Mouse (Mus musculus): ENCODE data around the gene Akap2.
"Not testable (repeated sequence)": the region's sequence is repeated elsewhere in the genome, so short reads cannot be mapped to it uniquely, and the experiment has no call there.

Gene Akap2

DNA sequence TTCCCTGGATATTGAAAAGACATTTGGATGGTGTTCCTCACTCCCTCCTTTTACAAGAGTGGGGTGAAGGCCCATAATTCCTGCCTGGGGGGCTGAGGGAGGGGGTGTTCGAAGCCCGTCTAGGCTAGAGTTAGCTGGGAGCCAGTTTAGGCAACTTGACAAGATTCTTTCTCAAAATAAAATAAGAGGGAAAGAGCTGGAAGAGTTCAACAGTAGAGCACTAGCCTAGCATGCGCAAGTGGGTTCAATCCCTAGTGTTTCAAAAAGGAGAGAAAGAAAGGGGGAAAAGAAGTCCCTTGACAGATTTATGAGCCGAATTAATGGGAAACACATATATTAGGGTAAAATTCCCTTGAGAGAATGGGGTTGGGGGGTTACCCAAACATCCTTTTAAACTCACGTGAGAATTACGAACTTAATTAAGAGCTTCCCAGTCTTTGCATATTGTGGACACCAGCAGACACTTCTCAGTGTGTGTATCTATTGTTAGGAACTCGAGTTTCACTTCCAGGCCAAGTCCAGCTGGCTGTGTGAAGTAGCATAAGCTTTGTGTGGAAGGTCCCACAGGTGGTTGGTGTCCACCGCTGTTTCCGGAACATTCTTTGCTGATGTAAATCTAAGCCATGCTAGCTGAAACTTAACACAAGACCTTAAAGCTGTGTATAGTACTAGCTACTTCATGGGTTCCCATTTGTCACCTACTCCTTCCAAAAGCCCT, 145.0 kb downstream of the Akap2 start:
- in situ Hi-C loops (cut with MboI, MseI): no loop called here

DNA sequence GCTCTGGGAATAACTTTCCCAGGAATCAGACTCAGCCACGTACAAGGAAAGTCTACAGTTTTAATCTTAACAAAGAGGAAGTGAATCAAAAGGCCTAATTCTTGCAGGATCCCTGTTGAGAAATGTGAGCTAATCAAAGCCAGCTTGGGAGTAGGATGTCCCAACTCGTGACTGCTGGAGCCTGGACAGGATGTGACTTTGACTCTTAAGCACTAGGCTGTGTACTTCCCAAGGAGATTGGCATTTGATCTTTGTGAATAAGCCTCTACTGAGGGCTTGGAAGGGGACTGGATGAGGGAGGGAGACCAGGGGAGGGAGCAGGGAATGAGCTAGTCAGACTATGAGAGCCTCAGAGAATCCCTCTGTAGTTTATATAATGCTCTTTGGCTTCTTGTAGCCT, 148.6 kb downstream of the Akap2 start:
- in situ Hi-C loops (cut with MboI, MseI): no loop called here

DNA sequence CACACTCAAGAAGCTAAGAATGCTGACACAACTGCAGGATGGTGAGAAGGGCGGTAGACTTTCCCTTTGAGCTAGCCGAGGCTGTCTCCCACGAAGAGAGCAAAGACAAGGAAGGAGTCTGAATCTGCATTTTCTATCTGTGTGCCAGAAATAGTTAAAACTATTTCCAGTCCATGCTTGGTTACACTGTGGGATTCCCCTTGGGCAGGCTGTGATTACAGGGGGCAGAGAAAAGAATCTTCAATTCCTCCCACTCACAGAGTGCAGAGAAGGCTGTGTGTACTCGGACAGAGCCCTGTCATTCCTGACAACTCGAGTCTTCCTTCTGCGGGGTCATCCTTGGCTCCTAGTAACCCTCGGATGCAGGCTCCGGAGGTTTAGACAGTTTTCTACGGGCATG, 149.5 kb downstream of the Akap2 start:
- in situ Hi-C loops (cut with MboI, MseI): no loop called here

DNA sequence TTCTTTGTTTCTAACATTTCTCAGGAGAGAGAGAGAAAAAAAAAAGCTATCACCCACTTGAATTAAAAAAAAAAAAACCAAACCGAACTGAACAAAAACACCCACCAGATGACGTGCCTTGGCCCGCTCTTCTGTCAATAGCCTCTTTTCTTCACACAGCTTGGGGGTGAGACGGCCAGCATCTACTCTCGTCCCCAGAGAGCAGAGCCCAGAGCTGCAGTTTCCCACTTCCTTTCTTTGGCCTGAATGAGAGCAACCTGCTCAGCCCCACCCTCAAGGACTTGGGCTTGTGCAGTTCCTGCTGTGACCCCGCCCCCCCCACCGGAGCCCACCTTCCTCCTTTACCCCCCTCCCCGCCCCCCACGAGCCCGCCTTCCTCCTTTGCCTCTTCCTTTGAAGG, 150.0 kb downstream of the Akap2 start:
- in situ Hi-C loops (cut with MboI, MseI): no loop called here

DNA sequence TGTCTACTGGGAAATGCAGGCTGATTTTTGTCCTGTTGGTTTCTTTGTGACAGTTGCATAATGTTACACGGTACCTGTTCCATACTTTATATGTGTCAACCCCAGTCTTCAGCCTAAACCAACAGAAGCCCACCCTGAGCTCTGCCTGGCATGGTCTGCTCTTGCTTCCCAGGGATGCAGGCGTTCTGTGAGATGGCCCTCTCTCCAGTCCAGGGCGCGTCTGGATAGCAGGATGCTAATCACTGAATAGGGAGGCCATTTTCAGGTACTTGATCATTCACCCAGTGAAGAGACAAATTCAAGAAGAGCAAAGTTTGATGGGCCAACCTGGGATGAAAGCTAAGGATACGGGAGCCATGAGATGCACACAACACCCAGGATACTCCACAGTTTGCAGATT, 161.7 kb downstream of the Akap2 start:
- in situ Hi-C loops (cut with MboI, MseI): no loop called here

DNA sequence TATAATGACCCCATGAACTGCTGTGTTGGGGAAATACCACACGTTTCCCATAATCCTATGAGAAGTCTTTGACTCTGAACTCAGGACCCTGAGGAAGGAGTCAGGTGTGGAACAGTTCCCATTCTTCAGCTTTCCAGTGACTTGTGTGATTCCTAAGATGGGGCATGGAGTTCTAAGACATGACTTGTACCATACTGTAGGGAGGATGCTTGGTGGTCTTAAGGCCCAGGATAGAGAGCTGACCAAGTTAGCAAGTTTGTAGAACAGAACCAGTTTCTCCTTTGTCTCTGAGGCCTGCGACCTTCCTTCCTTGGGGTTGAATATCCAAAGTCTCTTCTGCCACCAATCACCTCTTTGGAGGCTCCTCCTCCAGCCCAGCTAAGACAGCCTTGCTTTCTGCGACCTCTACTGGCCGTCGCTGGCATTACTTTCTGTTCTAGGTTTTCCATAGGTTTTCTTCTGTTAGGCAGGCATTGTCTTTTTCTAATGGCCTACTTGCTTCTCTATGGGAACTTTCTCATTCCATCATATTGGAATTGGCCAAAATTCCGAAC, 162.4 kb downstream of the Akap2 start:
- in situ Hi-C loops (cut with MboI, MseI): loop anchor here (5.0 kb wide), 1 partner anchor 208 kb away; no protein-coding TSS in a partner anchor

DNA sequence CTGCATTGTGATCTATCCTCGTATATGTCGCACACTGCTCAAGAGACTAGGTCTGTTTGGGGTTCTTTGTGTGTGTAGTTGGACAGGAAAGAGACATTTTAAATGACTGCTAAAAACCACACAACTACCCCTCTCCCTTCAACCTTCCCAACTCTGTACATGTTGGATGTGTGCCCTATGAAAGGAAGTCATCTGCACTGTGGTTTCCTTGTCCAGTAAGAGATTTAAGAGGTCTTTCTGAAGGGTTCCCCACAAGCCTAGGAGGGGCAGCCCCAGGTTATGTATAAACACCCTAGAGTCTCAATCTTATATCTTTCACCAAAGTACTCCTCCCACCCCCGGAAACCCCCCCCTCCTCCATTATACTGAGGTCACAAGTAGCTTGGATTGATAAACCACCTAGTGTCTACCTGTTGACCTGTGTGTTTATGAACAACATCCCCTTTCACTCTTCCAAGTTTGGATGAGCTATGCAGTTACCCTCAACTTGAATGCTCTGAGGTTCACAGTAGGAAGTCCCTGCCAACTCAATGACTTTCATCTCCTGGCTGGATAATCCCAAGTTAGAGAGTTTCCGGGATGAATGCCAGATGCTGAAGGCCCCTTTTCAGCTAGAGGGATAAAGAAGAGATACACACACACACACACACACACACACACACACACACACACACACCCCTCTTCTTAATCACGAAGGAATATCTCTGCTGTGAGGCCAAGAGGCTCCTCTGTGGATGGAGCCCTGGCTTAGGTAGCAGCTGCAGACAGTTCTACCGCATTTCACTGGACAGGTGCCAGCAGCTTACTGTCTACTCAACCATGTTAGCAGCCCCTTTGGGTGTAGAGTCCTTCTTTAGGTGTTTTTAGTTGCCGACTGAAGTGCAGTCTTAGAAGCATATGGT, 166.3 kb downstream of the Akap2 start:
- in situ Hi-C loops (cut with MboI, MseI): loop anchor here (5.0 kb wide), 1 partner anchor 211 kb away; no protein-coding TSS in a partner anchor

DNA sequence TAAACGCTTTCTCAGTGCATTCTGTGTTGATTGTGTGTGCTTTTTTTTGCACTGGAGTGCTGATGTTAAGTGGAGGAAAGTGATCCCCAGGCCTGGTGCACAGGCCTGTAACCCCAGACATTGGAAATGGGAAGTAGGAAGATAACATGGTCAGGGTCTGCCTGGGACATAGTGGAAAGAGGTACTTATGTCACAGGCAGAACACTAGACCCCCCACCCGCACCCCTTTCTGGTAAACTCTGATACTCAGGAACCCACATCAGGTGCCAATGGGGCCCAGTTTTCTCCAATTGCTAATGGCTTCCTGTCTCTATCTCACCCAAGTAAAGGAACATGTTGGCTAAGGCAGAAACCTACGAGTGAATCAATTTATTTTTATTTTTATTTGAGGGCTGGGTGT, 167.1 kb downstream of the Akap2 start:
- in situ Hi-C loops (cut with MboI, MseI): loop anchor here (5.0 kb wide), 1 partner anchor 212 kb away; no protein-coding TSS in a partner anchor

GRCm38 (mm10) chr4:57885186-57885585, 167.7 kb downstream of the Akap2 start:
- in situ Hi-C loops (cut with MboI, MseI): no loop called here

- in situ Hi-C loops (cut with MboI, MseI): no loop called here
Measured at GRCm38 (mm10) chr4:57886066-57886887, 168.8 kb downstream of the Akap2 start.

DNA sequence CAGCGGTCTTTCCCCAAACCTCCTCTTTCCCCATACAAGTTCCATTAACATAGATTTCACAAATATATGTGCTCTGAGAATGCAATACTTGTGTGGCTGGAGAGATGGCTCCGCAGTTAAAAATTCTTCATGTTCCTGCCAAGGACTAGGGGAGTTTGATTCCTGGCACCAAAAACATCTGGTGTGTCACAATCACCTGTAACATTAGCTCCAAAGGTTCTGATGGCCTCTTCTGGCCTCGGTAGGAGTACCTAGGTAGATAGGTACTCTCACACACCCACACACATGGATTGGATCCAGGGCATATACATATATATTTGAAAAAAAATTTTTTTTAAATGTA, 169.4 kb downstream of the Akap2 start:
- in situ Hi-C loops (cut with MboI, MseI): no loop called here

- in situ Hi-C loops (cut with MboI, MseI): no loop called here
Measured at GRCm38 (mm10) chr4:57888246-57888645, 170.8 kb downstream of the Akap2 start.

DNA sequence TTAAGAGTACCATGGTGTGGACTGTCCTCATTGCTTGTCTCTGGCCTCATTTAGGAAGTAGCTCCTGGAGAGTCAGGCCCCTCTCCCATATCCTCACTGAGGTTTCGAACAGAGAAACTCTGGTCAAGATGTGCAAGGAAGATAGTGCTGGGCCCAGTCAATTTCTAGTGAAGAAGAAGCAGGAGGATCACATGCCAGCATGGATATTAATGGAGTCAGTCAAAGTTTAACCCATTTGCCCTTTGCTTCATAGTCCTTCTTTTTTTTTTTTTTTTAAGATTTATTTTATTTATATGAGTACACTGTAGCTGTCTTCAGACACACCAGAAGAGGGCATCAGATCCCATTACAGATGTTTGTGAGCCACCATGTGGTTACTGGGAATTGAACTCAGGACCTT, 171.5 kb downstream of the Akap2 start:
- in situ Hi-C loops (cut with MboI, MseI): not testable (repeated sequence)

DNA sequence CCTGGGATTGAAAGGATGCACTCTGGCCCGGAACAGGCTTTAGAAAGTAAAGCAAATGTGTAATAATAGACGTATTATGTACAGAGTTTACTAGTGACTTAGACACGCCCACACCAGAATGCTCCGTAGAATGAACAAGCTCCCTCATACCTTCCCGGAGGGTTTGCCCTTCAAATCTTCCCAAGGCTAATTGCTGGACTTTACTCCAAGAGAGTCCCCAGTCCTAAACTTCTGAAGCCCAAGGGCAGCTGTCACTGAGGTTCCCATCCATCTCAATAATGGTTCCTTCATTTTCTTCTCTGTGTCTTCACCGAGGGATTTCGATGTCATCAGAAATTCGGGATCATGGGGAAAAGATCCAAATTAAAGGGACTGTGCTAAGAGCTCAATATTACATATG, 172.3 kb downstream of the Akap2 start:
- in situ Hi-C loops (cut with MboI, MseI): no loop called here

DNA sequence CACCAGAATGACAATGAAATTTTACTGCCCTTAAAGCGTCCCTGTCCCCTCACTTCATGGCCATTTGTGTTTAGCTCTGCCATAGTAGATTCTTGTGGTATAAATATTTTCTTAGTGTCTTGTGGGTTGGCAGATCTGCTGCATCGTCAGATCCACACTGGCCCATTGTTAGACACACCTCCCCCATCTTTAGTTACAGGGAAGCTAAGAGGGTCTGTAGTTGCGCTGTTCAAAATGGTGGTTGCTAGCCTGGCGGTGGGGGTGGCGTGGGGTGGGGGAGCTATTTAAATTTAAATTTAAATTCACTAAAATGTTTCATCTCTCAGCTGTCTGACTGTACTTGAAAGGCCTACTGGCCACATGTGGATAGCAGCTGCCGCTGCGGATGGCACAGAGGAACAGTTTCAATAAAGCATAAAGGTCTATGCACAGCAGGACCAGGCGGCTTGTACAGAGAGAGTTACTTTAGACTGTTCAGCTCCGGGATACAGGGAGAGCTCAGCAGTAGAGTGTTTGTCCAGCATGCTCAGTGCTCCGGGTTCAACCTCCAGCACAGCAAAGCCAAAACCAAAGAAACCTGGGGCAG, 174.6 kb downstream of the Akap2 start:
- in situ Hi-C loops (cut with MboI, MseI): no loop called here

DNA sequence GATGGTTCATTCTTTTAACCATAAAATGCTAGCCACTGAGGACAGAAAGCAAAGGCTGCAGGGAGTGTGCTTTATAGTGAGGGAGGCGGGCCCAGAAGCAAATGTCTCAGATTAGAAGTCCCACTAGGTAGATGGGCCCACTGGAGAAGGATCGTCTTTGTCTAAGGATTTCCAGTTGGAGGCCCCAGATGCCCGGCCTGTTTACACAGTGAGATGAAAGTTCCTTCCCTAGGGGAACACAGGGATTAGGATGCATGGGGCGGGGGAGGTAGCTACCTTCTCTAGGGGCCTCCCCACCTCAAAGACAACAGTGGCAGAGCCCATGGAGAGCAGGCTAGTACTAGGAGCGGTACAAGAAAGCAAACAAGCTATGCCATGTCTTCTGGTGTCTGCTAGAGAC, 177.7 kb downstream of the Akap2 start:
- in situ Hi-C loops (cut with MboI, MseI): no loop called here

DNA sequence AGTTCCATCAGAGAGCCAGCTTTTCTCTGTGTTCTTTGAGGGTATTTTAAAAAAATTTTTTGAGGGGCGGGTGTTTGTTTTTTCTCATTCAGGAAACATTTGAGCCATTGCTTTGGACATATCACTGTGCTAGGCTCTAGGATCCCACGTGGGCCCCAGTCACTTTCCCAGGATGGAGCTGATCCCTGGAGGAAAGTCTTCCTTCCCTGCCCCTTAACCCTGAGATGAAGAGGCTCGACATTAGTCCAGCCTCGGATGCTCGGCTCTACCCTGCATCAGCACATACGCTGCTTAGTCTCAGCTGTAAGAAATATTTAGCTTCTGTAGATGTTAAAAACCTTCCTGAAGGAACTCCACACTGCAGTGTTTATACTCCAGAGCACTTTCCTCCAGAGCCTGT, 178.4 kb downstream of the Akap2 start:
- in situ Hi-C loops (cut with MboI, MseI): no loop called here

- in situ Hi-C loops (cut with MboI, MseI): no loop called here
Measured at GRCm38 (mm10) chr4:57896631-57897030, 179.2 kb downstream of the Akap2 start.

DNA sequence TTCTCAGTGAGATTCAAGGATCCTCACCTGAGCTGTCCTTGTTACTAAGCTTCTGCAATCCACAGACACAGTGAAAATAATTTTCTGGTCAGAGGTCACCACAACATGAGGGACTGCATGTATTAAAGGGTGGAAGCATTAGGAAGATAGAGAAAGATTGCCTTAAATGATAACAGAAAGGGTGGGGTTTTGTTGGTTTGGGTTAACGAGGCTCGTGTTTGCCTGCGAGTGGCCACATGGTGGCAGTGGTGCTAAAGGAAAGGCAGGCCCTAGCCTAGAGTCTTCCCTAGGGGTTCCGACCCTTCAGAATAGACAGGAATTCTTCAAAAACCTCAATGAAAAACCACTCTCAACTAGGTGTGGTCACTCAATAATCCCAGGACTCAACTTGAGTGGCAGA, 183.8 kb downstream of the Akap2 start:
- in situ Hi-C loops (cut with MboI, MseI): loop anchor here (10.0 to 25.0 kb wide), 2 partner anchors 154 to 1139 kb away; no protein-coding TSS in a partner anchor

DNA sequence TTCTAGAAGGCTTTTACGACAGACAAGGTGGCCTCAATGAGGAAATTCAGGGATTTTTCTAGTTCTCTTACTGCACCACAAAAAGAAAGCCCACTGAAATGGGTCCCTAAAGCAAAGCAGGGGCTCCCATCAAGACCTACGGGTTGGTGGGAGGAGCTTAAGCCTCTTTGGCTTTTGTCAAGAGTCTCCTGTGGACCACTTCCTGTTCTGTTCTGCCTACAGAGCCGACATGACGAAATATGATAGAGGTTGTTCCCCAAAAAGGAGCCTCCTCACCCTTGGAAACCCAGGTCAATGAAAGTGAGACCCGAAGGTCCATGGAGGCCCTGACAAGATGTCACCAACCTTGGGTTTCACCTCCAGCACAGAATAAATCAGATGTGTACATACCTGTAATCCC, 185.2 kb downstream of the Akap2 start:
- in situ Hi-C loops (cut with MboI, MseI): loop anchor here (10.0 to 25.0 kb wide), 2 partner anchors 152 to 1140 kb away; no protein-coding TSS in a partner anchor

DNA sequence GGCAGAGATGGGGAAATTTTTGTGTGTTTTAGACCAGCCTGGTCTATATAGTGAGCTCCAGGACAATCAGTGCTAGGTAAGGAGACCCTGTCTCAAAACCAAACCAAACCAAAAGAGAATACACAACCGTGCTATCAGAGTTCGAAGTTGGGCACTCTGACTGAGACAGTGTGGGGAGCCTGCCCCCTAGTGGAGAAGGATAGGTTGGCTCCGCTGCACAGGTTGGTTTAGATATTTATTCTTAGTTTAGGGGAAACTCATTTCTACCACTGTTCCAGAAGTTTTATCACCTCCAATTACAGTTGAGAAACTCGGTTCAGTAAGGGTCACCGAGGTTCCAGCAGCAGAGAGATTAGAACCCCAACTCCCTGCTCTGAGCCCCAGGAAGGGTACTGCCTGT, 186.8 kb downstream of the Akap2 start:
- in situ Hi-C loops (cut with MboI, MseI): loop anchor here (10.0 to 25.0 kb wide), 2 partner anchors 151 to 1142 kb away; no protein-coding TSS in a partner anchor
